Mouse (Mus musculus): ENCODE data around the gene Slc5a5.

Slc5a5 gene

GRCm38 (mm10) chr8:70878178-70878577, 14.4 kb downstream of the Slc5a5 start:
- peak; percentile 53 for DNase-seq

GRCm38 (mm10) chr8:70876382-70876781, 16.2 kb downstream of the Slc5a5 start:
- peak; percentile 39 for DNase-seq

GRCm38 (mm10) chr8:70874441-70874840, 18.1 kb downstream of the Slc5a5 start:
- DNase-seq: peak; percentile 49

- peak; percentile 95 for DNase-seq
Observed at GRCm38 (mm10) chr8:70873364-70873985, 19.1 kb downstream of the Slc5a5 start, which contains the start of gene Ccdc124. TSS of gene Ccdc124 (minus strand) at chr8:70873935.

GRCm38 (mm10) chr8:70872643-70873363, 19.8 kb downstream of the Slc5a5 start:
- DNase-seq: no peak

GRCm38 (mm10) chr8:70871195-70871807, 21.3 kb downstream of the Slc5a5 start:
- DNase-seq: peak; percentile 48

- DNase-seq: peak; percentile 68
Observed at GRCm38 (mm10) chr8:70869601-70870041, 22.9 kb downstream of the Slc5a5 start.

GRCm38 (mm10) chr8:70869199-70869571, 23.4 kb downstream of the Slc5a5 start:
- DNase-seq: no peak

GRCm38 (mm10) chr8:70868559-70869198, 23.9 kb downstream of the Slc5a5 start:
- DNase-seq: peak; percentile 57

GRCm38 (mm10) chr8:70866566-70866965, 26.0 kb downstream of the Slc5a5 start:
- no peak for DNase-seq

- no peak for DNase-seq
Observed at GRCm38 (mm10) chr8:70866001-70866520, 26.5 kb downstream of the Slc5a5 start.

- peak; percentile 99 for DNase-seq
Observed at GRCm38 (mm10) chr8:70865350-70866000, 27.1 kb downstream of the Slc5a5 start.

- peak; percentile 58 for DNase-seq
Observed at GRCm38 (mm10) chr8:70864712-70865221, 27.8 kb downstream of the Slc5a5 start.

GRCm38 (mm10) chr8:70863956-70864711, 28.4 kb downstream of the Slc5a5 start:
- peak; percentile 51 for DNase-seq

GRCm38 (mm10) chr8:70862824-70863641, 29.5 kb downstream of the Slc5a5 start, which contains the start of gene Kcnn1:
TSS of gene Kcnn1 (minus strand) at chr8:70863258.
- DNase-seq: peak; percentile 53

GRCm38 (mm10) chr8:70857516-70857915, 35.0 kb downstream of the Slc5a5 start:
- no peak for DNase-seq

- DNase-seq: peak; percentile 83
Observed at GRCm38 (mm10) chr8:70856541-70857197, 35.9 kb downstream of the Slc5a5 start.

GRCm38 (mm10) chr8:70856028-70856427, 36.5 kb downstream of the Slc5a5 start:
- DNase-seq: no peak

GRCm38 (mm10) chr8:70853863-70854262, 38.7 kb downstream of the Slc5a5 start:
- DNase-seq: no peak
